Mouse (Mus musculus) c-Kit-positive CD71-negative TER-119-negative erythroid progenitor cells, embryonic 14.5 days (primary cell): ENCODE data around the gene Rufy4.
"Not testable (repeated sequence)": the region's sequence is repeated elsewhere in the genome, so short reads cannot be mapped to it uniquely, and the experiment has no call there.

Experiments used
- DNase-seq: peaks from one replicate; pipeline ENCODE4 v3.0.0-alpha.2; 2013; ENCODE audit warnings: low read depth

Rufy4 gene

GRCm38 (mm10) chr1:74151091-74151490 is 25.8 kb downstream of the Rufy4 start:
- DNase-seq: no peak

GRCm38 (mm10) chr1:74153461-74154184 is 28.3 kb downstream of the Rufy4 start, which contains the start of gene Cxcr2:
Gene Cxcr2 (plus strand): TSS chr1:74153989.
- no peak for DNase-seq

- DNase-seq: no peak
Observed at GRCm38 (mm10) chr1:74155435-74156012, 30.2 kb downstream of the Rufy4 start.

GRCm38 (mm10) chr1:74156381-74156910 is 31.1 kb downstream of the Rufy4 start:
- DNase-seq: no peak

GRCm38 (mm10) chr1:74159613-74160012 is 34.3 kb downstream of the Rufy4 start:
- DNase-seq: not testable (repeated sequence)

GRCm38 (mm10) chr1:74160036-74160435 is 34.7 kb downstream of the Rufy4 start:
- DNase-seq: no peak

GRCm38 (mm10) chr1:74167136-74167535 is 41.8 kb downstream of the Rufy4 start:
- no peak for DNase-seq

GRCm38 (mm10) chr1:74169721-74170120 is 44.4 kb downstream of the Rufy4 start:
- no peak for DNase-seq

- DNase-seq: no peak
Observed at GRCm38 (mm10) chr1:74172722-74173121, 47.4 kb downstream of the Rufy4 start.

GRCm38 (mm10) chr1:74175731-74176130 is 50.4 kb downstream of the Rufy4 start:
- DNase-seq: no peak

GRCm38 (mm10) chr1:74178618-74179017 is 53.3 kb downstream of the Rufy4 start:
- DNase-seq: no peak

- DNase-seq: no peak
Observed at GRCm38 (mm10) chr1:74179624-74180408, 54.5 kb downstream of the Rufy4 start.

- DNase-seq: no peak
Observed at GRCm38 (mm10) chr1:74181462-74181861, 56.1 kb downstream of the Rufy4 start.

GRCm38 (mm10) chr1:74183006-74183405 is 57.7 kb downstream of the Rufy4 start:
- no peak for DNase-seq

- no peak for DNase-seq
Observed at GRCm38 (mm10) chr1:74190471-74190870, 65.1 kb downstream of the Rufy4 start.

- no peak for DNase-seq
Observed at GRCm38 (mm10) chr1:74192711-74193110, 67.4 kb downstream of the Rufy4 start.

- DNase-seq: no peak
Observed at GRCm38 (mm10) chr1:74194445-74194844, 69.1 kb downstream of the Rufy4 start, which contains the start of gene Cxcr1. Gene Cxcr1 (minus strand): TSS chr1:74194631.

GRCm38 (mm10) chr1:74195961-74196360 is 70.6 kb downstream of the Rufy4 start:
- DNase-seq: peak; percentile 51

GRCm38 (mm10) chr1:74196621-74197419 is 71.5 kb downstream of the Rufy4 start:
- DNase-seq: no peak
